Mouse (Mus musculus) forebrain, embryonic 13.5 days (tissue): ENCODE measurements around the gene Ep300. TPM values are rescaled to one million over a fixed set of nuclear protein-coding genes. Genes with fewer than 3 reads are reported as not detected.

Source experiments
- ATAC-seq: fragments of 200-750 bp; cut with Nextera tagmentation; 2 replicates; pipeline ENCODE4 v1.8.0; 2017
- H3K27ac ChIP-seq: fragments of 300-500 bp; sonication (generic); 2 replicates; pipeline ENCODE4 v1.5.1; 2015; ENCODE audit warnings: inconsistent platforms, mild to moderate bottlenecking, moderate library complexity
- H3K27me3 ChIP-seq: fragments of 300-500 bp; sonication (generic); 2 replicates; pipeline ENCODE4 v1.6.1; 2015; ENCODE audit warnings: mild to moderate bottlenecking, inconsistent platforms
- H3K36me3 ChIP-seq: fragments of 300-500 bp; sonication (generic); 2 replicates; pipeline ENCODE4 v1.6.1; 2015; ENCODE audit warnings: mild to moderate bottlenecking, inconsistent platforms; ENCODE audit not compliant: poor library complexity, severe bottlenecking
- H3K4me1 ChIP-seq: fragments of 300-500 bp; sonication (generic); 2 replicates; pipeline ENCODE4 v1.6.1; 2015; ENCODE audit warnings: inconsistent platforms
- H3K4me2 ChIP-seq: fragments of 300-500 bp; sonication (generic); 2 replicates; pipeline ENCODE4 v1.6.1; 2015; ENCODE audit warnings: inconsistent platforms, mild to moderate bottlenecking, moderate library complexity
- H3K4me3 ChIP-seq: fragments of 300-500 bp; sonication (generic); 2 replicates; pipeline ENCODE4 v1.5.1; 2015; ENCODE audit warnings: mild to moderate bottlenecking, inconsistent platforms
- H3K9ac ChIP-seq: fragments of 300-500 bp; sonication (generic); 2 replicates; pipeline ENCODE4 v1.6.1; 2015; ENCODE audit warnings: mild to moderate bottlenecking, inconsistent platforms
- H3K9me3 ChIP-seq: fragments of 300-500 bp; sonication (generic); replicated peaks from 2 replicates; pipeline ENCODE4 v1.6.1; 2016; ENCODE audit warnings: inconsistent platforms
- WGBS: fragments of 180-500 bp; shearing (Covaris S2); methylation state at CpG from one replicate; pipeline ENCODE4 v1.1.7; 2015; 5-methylcytosine and 5-hydroxymethylcytosine counted together
- polyA plus RNA-seq: library from polyadenylated mRNA; unstranded; fragments of >200 nt; fragmentation: Nextera tagmentation; extraction: Ambion mirVana; gene quantifications from 2 replicates; pipeline ENCODE4 v1.2.1, GENCODE M21; 2015

Gene Ep300
- polyA plus RNA-seq: 19.9 and 20.7 TPM in 2 replicates

DNA sequence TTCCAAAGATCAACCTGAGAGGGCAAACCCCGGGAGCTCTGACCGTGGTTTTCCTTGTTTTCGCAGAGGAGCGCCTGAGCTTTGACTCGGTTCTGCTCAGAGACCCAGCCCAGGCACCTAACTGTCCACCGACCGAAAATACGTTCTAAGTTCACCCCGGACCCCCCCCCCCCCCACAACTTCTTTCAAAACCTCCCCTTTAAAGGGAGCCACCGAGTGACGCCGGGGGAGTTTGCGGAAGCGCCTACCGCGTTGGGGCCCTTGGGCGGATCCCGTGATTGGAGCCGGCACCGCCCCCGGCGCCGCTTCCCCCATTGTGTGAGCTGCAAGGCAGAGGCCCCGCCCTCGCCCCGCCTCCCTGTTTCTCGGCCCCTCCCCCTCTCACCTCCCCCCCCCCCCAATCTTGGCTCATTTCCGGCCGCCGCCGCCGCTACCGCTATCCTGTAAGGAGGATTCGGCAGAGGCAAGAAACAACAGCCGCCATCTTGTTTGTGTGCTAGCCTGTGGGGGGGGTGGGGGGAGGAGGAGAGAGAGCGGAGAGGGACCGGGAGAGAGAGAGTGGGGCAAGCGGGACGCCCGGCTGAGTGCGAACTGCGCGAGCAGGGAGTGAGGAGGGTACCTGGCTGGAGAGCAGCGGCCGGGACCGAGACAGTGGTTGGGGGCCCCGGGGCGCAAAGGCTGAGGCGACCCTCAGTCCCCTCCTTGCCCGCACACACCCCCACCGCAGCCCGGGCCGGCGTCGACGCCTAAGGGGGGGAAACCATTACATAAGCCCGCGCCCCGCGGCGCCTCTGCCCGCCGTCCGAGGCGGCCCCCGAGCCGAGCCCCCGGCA is at the start of gene Ep300:
Ep300 (plus strand) TSS at position 439 of the 833 bp plus-strand sequence.
- Histone ChIP-seq H3K27ac (peak within 1 kb of the TSS; percentile 100), H3K36me3 (peaks cover 10% of the 10 kb centered on the region), H3K27me3 (no peaks in the 10 kb centered on the region), H3K9ac (peak within 1 kb of the TSS; percentile 100), H3K4me3 (peak within 1 kb of the TSS; percentile 97), H3K4me2 (peak within 1 kb of the TSS; percentile 94), H3K4me1 (peaks cover 32% of the 10 kb centered on the region), H3K9me3 (no peaks in the 10 kb centered on the region)
- WGBS: 1% methylated on average over 38 of the region's 68 CpGs
- peak; percentile 94 for ATAC-seq

DNA sequence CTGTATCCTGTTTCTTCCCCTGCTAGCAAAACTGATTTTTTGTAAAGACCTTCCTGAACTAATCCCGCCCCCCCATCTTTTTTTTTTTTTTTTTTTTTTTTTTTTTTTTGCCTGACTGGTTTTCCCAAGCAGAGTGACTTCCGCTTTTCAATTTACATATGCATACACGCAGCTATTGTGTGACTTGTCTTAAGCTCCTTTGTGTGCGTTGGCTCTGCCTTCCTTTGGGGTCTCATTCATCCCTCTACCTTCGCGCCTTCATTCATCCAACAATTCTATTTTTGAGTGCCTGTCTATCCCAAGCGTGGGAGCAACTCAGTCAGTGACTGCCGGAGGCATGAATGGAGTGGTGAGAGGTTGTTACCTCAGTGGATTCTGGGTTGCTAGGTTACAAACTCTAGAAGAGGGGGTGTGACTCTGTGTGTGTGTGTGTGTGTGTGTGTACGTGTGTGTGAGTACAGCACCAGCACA is 49.2 kb upstream of the Ep300 start:
- H3K9ac ChIP-seq: no peak overlapping the region
- peaks cover 10% of the 10 kb centered on the region for H3K4me1 ChIP-seq
- no peak overlapping the region for H3K27ac ChIP-seq
- ATAC-seq: peak; percentile 69; the same call in 1 of the 2 replicates
- 7% methylated on average over 9 of the region's 9 CpGs for WGBS
- no peaks in the 10 kb centered on the region for H3K27me3 ChIP-seq
- no peak overlapping the region for H3K4me3 ChIP-seq
- peak overlapping the region; percentile 33; the same call in 1 of the 2 replicates for H3K4me2 ChIP-seq
- no peaks in the 10 kb centered on the region for H3K9me3 ChIP-seq
- no peaks in the 10 kb centered on the region for H3K36me3 ChIP-seq

DNA sequence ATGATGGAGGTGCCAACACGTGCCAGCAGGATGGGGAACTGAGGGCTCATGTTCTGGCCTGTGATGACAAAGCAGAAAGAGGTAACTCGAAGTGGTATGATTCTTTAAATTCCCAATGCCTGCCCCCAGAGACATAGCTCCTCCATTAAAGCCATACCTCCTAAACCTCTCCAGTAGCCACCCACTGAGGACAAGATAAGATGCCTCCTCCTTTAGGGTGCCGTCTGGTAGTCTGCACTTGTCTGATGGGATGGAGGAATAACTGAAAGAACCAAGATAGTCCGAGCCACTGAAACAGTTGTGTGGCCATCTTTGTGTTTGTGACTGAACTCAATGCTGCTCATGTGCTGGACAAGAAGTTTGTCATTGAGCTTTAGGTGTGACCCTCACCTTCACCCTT is 47.0 kb upstream of the Ep300 start:
- H3K27me3 ChIP-seq: no peaks in the 10 kb centered on the region
- no peak for ATAC-seq
- no peak overlapping the region for H3K4me3 ChIP-seq
- H3K27ac ChIP-seq: no peak overlapping the region
- peaks cover 10% of the 10 kb centered on the region for H3K4me1 ChIP-seq
- no peak overlapping the region for H3K4me2 ChIP-seq
- H3K36me3 ChIP-seq: no peaks in the 10 kb centered on the region
- H3K9me3 ChIP-seq: no peaks in the 10 kb centered on the region
- H3K9ac ChIP-seq: no peak overlapping the region
- 89% methylated on average over 4 of the region's 4 CpGs for WGBS

DNA sequence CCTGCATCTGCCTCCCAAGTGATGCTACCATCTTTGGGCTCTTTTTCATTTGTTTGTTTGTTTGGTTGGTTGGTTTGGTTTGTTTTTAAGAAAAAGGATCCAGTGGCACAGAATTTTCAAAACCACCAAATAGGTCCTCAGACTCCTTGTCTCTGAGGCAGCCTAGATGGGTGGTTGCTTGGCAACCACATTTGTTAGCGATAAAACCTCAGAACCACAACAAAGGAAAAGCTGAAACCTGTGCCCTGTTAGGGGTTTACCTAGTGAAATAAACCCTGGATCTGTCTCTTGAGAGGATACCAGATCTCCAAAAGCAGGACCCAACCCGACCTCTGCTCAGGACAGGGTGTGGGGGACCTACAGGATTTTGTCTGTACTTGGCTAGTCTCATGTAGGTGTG is 45.6 kb upstream of the Ep300 start:
- H3K9ac ChIP-seq: no peak overlapping the region
- H3K9me3 ChIP-seq: no peaks in the 10 kb centered on the region
- no peak for ATAC-seq

DNA sequence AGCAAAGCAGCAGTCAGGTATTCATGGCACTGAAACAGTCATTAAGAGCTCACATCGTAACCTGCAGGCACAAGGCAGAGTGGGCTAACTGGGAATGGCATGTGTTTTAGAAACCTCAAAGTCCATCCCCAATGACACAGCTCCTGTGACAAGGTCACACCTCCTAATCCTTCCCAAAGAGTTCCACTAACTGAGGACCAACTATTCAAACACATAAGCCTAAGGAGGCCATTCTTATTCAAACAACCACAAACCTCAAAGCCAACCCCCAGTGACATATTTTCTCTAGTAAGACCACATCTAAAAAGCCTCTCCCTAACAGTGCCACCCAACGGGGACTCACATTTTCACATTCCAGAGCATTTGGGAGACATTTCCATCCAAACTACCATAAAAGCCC is 40.2 kb upstream of the Ep300 start:
- Histone ChIP-seq H3K27ac (no peak overlapping the region), H3K4me2 (no peak overlapping the region), H3K4me1 (no peaks in the 10 kb centered on the region), H3K27me3 (no peaks in the 10 kb centered on the region), H3K9me3 (no peaks in the 10 kb centered on the region), H3K9ac (no peak overlapping the region), H3K36me3 (no peaks in the 10 kb centered on the region), H3K4me3 (no peak overlapping the region)
- 83% methylated on average over 2 of the region's 2 CpGs for WGBS
- no peak for ATAC-seq

More for the DNA sequence above, 45.6 kb upstream of the Ep300 start:
- no peak overlapping the region for H3K27ac ChIP-seq
- H3K36me3 ChIP-seq: no peaks in the 10 kb centered on the region
- H3K4me3 ChIP-seq: no peak overlapping the region
- H3K27me3 ChIP-seq: no peaks in the 10 kb centered on the region
- WGBS: 79% methylated on average over 2 of the region's 2 CpGs
- H3K4me2 ChIP-seq: no peak overlapping the region
- peaks cover 10% of the 10 kb centered on the region for H3K4me1 ChIP-seq

DNA sequence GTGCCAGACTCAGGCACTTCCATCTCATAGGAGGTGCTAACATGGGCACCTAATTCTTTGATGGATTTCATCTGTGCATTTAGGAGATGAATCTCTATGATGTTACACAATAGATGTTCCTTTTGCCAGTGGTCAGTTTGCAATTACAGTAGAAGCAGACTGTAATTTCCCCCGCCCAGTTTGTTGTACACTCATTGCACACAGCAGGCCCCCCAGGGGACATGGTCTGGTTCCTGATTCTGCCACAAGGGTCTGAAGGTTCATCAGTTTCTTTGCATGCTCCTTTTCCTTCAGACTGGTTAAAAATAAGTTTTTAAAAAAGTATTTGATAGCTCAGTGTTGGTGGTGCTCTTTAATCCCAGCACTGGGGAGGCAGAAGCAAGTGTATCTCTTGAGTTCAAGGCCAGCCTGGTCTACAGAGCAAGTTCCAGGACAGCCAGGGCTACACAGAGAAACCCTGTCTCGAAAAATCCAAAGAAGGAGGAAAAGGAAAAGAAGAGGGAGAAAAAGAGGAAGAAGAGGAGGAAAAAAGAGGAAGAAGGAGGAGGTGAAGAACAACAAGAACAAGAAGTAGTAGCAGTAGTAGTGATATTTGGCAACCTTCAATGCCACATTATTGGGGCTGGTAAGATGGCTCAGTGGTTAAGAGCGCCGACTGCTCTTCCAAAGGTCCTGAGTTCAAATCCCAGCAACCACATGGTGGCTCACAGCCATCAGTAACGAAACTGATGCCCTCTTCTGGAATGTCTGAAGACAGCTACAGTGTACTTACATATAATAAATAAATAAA is 39.6 kb upstream of the Ep300 start:
- Histone ChIP-seq H3K9me3 (no peaks in the 10 kb centered on the region), H3K9ac (no peak overlapping the region), H3K27me3 (no peaks in the 10 kb centered on the region), H3K4me3 (no peak overlapping the region), H3K27ac (no peak overlapping the region), H3K36me3 (no peaks in the 10 kb centered on the region), H3K4me2 (no peak overlapping the region), H3K4me1 (no peaks in the 10 kb centered on the region)
- WGBS: 88% methylated on average over 5 of the region's 5 CpGs
- ATAC-seq: no peak

- no peaks in the 10 kb centered on the region for H3K4me1 ChIP-seq
- no peak overlapping the region for H3K27ac ChIP-seq
- H3K9ac ChIP-seq: no peak overlapping the region
- H3K4me2 ChIP-seq: no peak overlapping the region
- WGBS: 89% methylated on average over 1 of the region's 1 CpGs
- H3K4me3 ChIP-seq: no peak overlapping the region
- no peaks in the 10 kb centered on the region for H3K9me3 ChIP-seq
- no peaks in the 10 kb centered on the region for H3K36me3 ChIP-seq
- H3K27me3 ChIP-seq: no peaks in the 10 kb centered on the region
- no peak for ATAC-seq
Measured at GRCm38 (mm10) chr15:81553455-81553854, 31.7 kb upstream of the Ep300 start.

GRCm38 (mm10) chr15:81554558-81555297 is 30.4 kb upstream of the Ep300 start:
- no peak for ATAC-seq
- H3K4me3 ChIP-seq: no peak overlapping the region
- H3K36me3 ChIP-seq: no peaks in the 10 kb centered on the region
- H3K4me2 ChIP-seq: no peak overlapping the region
- no peaks in the 10 kb centered on the region for H3K9me3 ChIP-seq
- no peaks in the 10 kb centered on the region for H3K4me1 ChIP-seq
- H3K27me3 ChIP-seq: no peaks in the 10 kb centered on the region
- WGBS: 84% methylated on average over 18 of the region's 18 CpGs
- H3K9ac ChIP-seq: no peak overlapping the region
- no peak overlapping the region for H3K27ac ChIP-seq

DNA sequence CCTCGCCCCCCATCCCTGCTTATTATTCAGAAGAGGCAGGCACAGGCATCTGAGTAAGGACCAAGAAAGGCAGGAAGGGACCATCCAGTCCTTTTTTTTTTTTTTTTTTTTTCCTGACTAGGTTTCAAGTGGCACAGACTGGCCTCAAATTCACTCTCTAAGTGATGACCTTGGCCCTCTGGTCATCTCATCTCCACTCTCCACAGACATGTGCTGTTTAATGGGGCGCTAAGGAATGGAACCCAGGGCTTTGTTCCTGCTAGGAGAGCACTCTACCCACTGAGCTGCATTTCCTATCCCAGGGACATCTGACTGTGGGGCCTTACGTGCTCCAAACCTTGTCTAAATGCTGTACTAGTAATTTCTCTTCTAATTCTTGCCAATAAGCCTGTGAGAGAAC is 29.2 kb upstream of the Ep300 start:
- Histone ChIP-seq H3K9ac (no peak overlapping the region), H3K4me2 (no peak overlapping the region), H3K9me3 (no peaks in the 10 kb centered on the region), H3K4me1 (no peaks in the 10 kb centered on the region), H3K27ac (no peak overlapping the region), H3K36me3 (no peaks in the 10 kb centered on the region), H3K27me3 (no peaks in the 10 kb centered on the region), H3K4me3 (no peak overlapping the region)
- 53% methylated on average over 3 of the region's 3 CpGs for WGBS
- ATAC-seq: no peak

DNA sequence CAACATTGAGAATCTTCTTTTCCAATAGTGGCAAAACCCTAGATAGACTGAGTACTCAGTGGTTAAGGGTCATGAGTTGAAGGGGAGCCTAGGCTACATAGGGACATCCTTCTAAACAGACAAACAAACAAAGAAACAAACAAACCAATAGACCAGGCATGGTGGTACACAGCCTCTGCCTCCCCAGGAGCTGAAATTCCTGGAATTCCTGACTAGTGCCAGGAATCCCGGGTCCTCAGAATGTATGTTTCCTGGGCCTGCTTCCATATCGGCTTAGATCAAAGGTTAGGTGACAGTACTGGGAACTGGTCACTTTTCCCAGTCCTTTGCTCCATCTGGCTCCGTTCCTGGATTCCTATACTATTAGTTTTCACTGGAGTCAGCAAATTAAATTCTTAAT is 23.6 kb upstream of the Ep300 start:
- 62% methylated on average over 3 of the region's 3 CpGs for WGBS
- no peak overlapping the region for H3K4me2 ChIP-seq
- no peaks in the 10 kb centered on the region for H3K4me1 ChIP-seq
- H3K4me3 ChIP-seq: no peak overlapping the region
- H3K9ac ChIP-seq: no peak overlapping the region
- H3K36me3 ChIP-seq: no peaks in the 10 kb centered on the region
- no peaks in the 10 kb centered on the region for H3K27me3 ChIP-seq
- H3K27ac ChIP-seq: no peak overlapping the region
- ATAC-seq: no peak
- H3K9me3 ChIP-seq: no peaks in the 10 kb centered on the region

GRCm38 (mm10) chr15:81561996-81562395 is 23.2 kb upstream of the Ep300 start:
- Histone ChIP-seq H3K27me3 (no peaks in the 10 kb centered on the region), H3K9me3 (no peaks in the 10 kb centered on the region), H3K4me1 (no peaks in the 10 kb centered on the region), H3K36me3 (no peaks in the 10 kb centered on the region), H3K9ac (no peak overlapping the region), H3K27ac (no peak overlapping the region), H3K4me3 (no peak overlapping the region), H3K4me2 (no peak overlapping the region)
- WGBS: 82% methylated on average over 9 of the region's 9 CpGs
- ATAC-seq: no peak
